Mouse (Mus musculus): ENCODE results near the gene Ube2dnl1. TPM values are rescaled to one million over a fixed set of nuclear protein-coding genes. Genes with fewer than 3 reads are reported as not detected.

Ube2dnl1 gene
- polyA plus RNA-seq (2015; fragmentation: Nextera tagmentation; extraction: Ambion mirVana): not detected in 2 replicates

DNA sequence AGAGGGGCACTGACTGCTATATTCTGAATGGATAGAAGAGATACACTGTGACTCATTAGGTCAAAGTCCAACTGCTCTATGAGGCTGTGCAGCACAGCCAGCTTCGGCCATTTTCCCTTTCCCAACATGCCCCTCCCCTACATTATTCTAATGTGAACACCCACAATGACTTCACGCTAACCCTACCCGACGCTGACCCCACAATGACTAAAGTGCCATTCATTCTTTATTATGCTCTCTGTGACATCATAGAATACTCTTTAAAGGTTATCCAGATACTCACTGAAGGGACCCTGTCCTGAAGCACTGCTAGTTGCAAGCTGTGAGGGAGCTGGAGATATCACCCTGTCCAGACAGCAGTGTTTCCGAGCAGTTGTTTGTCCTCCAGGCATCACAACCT lies at the start of gene Ube2dnl1:
Ube2dnl1 (plus strand) TSS at position 301 of the 400 bp plus-strand sequence.
- no peak within 1 kb of the TSS for H3K27ac ChIP-seq
- no peak within 1 kb of the TSS for H3K9ac ChIP-seq
- H3K9me3 ChIP-seq: no peaks in the 10 kb centered on the region
- 78% methylated on average over 5 of the region's 5 CpGs for WGBS
- no peak within 1 kb of the TSS for H3K4me2 ChIP-seq (replicated peaks)
- no peaks in the 10 kb centered on the region for H3K4me1 ChIP-seq
- H3K4me3 ChIP-seq: no peak within 1 kb of the TSS
- no peak for ATAC-seq (ENCODE audit: low FRiP score, low read depth)
- no peaks in the 10 kb centered on the region for H3K36me3 ChIP-seq
- no peaks in the 10 kb centered on the region for H3K27me3 ChIP-seq

DNA sequence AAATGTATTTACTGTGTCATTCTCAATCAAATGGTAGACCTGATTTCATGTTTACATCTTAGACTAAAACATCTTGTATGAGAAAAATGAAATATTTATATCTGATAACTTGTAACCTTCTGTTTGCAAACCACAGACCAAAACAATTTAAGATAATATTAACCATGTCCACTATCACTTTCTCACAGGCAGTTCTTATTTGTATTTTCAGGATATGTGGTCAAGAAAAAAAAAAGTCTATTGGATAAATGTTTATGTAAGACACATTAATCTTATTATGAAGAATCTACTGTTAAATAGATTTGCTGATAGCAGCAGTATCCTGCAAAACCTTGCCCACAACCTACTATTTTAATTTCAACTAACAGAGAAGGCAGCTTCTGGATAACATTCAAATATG lies 9.3 kb upstream of the Ube2dnl1 start:
- no peaks in the 10 kb centered on the region for H3K4me1 ChIP-seq
- no peak for ATAC-seq (ENCODE audit: low FRiP score, low read depth)

DNA sequence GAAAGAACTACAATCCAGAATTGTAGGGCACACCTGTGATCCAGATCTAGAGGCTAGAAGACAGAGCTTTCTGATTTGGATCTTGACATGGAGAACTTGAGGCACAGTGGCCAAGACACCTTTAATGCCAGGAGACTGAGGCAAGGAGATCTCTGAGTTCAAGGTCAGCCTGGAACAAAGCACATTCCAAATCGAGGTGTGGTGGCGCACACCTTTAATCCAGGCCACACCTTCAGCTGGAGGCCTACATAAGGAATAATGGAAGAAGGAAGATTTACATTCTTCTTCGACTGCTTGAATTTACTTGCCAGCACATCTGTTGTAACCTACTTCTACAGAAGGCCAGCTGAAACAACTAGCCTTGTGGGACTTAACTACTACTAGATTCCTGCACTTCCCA lies 7.3 kb upstream of the Ube2dnl1 start:
- ATAC-seq (ENCODE audit: low FRiP score, low read depth): no peak
- Histone ChIP-seq H3K4me1 (no peaks in the 10 kb centered on the region), H3K27ac (no peak overlapping the region), H3K4me3 (no peak overlapping the region), H3K36me3 (no peaks in the 10 kb centered on the region), H3K27me3 (no peaks in the 10 kb centered on the region), H3K9ac (no peak overlapping the region), H3K9me3 (no peaks in the 10 kb centered on the region), H3K4me2 (replicated peaks) (no peak overlapping the region)
- WGBS: 87% methylated on average over 3 of the region's 3 CpGs

More for the DNA sequence above, 9.3 kb upstream of the Ube2dnl1 start:
- no peaks in the 10 kb centered on the region for H3K27me3 ChIP-seq
- H3K9me3 ChIP-seq: no peaks in the 10 kb centered on the region
- H3K27ac ChIP-seq: no peak overlapping the region
- no peak overlapping the region for H3K9ac ChIP-seq
- H3K4me2 ChIP-seq (replicated peaks): no peak overlapping the region
- no peaks in the 10 kb centered on the region for H3K36me3 ChIP-seq
- no peak overlapping the region for H3K4me3 ChIP-seq

DNA sequence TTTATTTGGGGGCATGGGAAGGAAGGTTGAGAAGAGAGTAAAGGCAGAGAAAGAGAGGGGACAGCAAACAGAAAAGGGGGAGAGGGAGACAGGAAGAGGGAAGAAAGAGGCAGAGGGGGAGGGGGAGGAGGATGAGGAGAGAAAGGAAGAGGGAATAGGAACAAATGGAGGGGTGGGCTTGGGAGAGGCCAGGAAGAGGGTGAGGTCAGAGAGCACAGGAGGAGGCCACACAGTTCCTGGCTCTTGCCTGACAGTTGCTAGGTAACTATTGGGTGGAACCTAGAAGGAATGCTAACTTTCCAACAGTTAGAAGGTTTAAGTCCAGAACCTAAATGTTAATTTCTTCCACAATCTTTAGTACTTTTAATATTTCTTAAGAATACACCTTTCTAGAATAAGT lies 1.4 kb upstream of the Ube2dnl1 start:
- Histone ChIP-seq H3K27ac (no peak overlapping the region), H3K36me3 (no peaks in the 10 kb centered on the region), H3K27me3 (no peaks in the 10 kb centered on the region), H3K4me3 (no peak overlapping the region), H3K4me1 (no peaks in the 10 kb centered on the region), H3K4me2 (replicated peaks) (no peak overlapping the region), H3K9me3 (no peaks in the 10 kb centered on the region), H3K9ac (no peak overlapping the region)
- no peak for ATAC-seq (ENCODE audit: low FRiP score, low read depth)

DNA sequence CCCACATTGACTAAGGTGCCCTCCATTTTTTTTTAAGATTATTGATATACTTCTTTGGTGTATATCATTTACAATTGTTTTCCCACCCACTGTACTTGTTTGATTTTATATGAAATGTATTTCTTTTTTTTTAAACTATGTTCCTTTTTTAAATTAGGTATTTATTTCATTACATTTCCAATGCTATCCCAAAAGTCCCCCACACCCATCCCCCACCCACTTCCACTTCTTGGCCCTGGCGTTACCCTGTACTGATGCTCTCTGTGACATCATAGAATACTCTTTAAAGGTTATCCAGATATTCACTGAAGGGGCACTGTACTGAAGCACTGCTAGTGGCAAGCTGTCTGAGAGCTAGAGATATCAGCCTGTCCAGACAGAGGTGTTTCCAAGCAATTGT lies 2.5 kb downstream of the Ube2dnl1 start, which contains the start of gene Ube2dnl2:
Ube2dnl2 (plus strand) TSS at position 301 of the 400 bp plus-strand sequence.
- H3K4me1 ChIP-seq: no peaks in the 10 kb centered on the region
- no peaks in the 10 kb centered on the region for H3K36me3 ChIP-seq
- no peaks in the 10 kb centered on the region for H3K9me3 ChIP-seq
- H3K9ac ChIP-seq: no peak within 1 kb of the TSS
- H3K4me3 ChIP-seq: no peak within 1 kb of the TSS
- no peak within 1 kb of the TSS for H3K4me2 ChIP-seq (replicated peaks)
- ATAC-seq (ENCODE audit: low FRiP score, low read depth): no peak
- whole genome bisulfite sequencing: 83% methylated on average over 1 of the region's 1 CpGs
- no peaks in the 10 kb centered on the region for H3K27me3 ChIP-seq
- no peak within 1 kb of the TSS for H3K27ac ChIP-seq

DNA sequence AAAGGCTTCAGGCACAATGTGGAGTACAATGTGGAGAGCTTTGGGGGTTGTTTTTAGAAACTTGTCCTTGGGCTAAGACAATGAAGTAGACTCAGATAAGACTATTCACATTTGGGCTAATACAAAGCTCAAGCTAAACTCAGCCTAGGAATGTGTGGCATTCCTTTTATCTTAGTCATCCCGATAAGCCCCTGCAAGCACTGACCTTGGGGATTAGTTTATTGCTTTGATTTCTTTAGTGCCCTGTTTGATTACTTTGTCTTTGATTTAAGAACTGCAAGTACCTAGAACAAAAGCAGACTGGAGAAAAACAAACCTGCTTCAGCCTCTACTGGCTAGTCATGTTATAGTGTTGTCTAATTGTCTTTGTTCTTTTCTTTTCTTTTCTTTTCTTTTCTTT lies 50.3 kb downstream of the Ube2dnl1 start:
- H3K4me3 ChIP-seq: no peak overlapping the region
- ATAC-seq (ENCODE audit: low FRiP score, low read depth): no peak
- no peaks in the 10 kb centered on the region for H3K36me3 ChIP-seq
- no peak overlapping the region for H3K9ac ChIP-seq
- H3K27ac ChIP-seq: no peak overlapping the region
- H3K4me1 ChIP-seq: no peaks in the 10 kb centered on the region
- H3K9me3 ChIP-seq: no peaks in the 10 kb centered on the region
- WGBS: 27% methylated on average over 1 of the region's 1 CpGs
- H3K27me3 ChIP-seq: no peaks in the 10 kb centered on the region
- H3K4me2 ChIP-seq (replicated peaks): no peak overlapping the region

Other genes starting within 250 kb of the Ube2dnl1 start
- gene Ube2dnl2, start 2.6 kb downstream of the Ube2dnl1 start, polyA plus RNA-seq (2015; fragmentation: Nextera tagmentation; extraction: Ambion mirVana): not detected in 2 replicates